Mouse (Mus musculus): ENCODE results near the gene Syt14.

Syt14 gene

DNA sequence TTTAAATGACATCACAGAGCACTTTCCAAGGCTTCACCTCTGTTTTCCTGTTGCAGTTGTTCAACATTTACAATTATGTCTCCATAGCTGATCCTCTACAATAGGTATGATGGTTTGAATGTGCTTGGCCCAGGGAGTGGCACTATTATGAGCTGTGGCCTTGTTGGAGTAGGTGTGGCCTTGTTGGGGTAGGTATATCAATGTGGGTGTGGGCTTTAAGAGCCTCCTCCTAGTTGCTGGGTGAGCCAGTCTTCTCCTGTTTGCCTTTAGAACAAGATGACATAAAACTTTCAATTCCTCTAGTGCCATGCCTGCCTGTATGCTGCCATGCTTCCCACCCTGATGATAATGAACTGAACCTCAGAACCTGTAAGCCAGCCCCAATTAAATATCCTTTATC lies 42.1 kb downstream of the Syt14 start:
- in situ Hi-C loops (cut with MboI, MseI), result no loop called here

DNA sequence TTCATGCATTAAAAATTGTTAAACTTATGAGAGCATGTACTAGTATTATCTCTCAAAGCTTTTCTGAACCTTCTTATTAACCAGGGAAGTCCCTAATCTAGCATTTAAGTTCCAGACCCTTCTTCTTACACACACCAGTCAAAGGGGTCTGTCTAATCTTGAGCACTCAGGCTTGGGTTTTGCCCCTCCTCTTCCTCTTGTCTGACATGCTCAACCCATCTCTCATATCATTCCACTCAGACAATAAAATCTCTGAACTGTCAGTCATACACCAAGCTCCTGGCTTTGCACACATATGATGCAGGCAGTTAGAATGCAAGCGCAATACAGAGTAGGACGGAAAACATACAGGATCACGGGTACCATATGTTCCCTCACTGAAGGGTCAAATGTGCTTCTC lies 48.4 kb downstream of the Syt14 start:
- in situ Hi-C loops (cut with MboI, MseI), result loop anchor here (5.0 kb wide), 1 partner anchor 95 kb away; no protein-coding TSS in a partner anchor

DNA sequence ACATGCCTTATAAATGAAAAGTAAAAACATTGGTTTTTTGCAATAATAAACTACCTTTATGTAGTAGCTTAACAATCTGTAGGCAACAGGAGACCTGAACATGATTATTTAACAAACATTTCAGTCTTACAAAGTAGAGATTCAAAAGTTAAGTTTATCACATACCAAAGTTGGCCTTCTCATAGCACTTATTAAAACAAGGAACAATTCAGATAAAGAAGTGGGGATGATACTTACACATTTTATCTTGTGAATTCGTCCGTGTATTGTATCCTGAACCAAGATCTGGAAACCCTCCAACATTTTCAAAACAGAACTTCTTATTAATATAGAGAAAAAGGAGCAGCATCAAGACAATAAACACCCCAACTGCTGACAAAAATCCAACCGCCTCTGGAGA lies 49.1 kb downstream of the Syt14 start:
- in situ Hi-C loops (cut with MboI, MseI), result loop anchor here (5.0 kb wide), 1 partner anchor 94 kb away; no protein-coding TSS in a partner anchor

DNA sequence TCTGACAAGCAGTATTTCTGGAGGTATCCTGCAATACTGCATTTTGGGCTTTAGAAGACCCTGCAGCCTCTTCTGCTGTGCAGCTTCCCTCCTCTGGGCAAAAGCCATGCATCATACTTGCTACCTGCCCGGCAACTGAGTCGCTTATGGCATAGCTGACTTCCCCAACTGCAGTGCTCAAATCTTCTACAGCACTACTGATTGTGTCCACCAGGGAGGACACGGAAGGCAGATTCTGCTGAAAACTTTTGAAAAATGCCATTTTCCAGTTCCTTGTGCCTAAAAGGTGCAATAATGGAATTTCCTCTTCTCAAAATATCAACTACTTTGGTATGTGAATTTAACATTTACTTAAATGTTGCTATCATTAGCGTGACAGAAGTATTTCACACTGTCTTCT lies 51.2 kb downstream of the Syt14 start:
- in situ Hi-C loops (cut with MboI, MseI), result no loop called here

DNA sequence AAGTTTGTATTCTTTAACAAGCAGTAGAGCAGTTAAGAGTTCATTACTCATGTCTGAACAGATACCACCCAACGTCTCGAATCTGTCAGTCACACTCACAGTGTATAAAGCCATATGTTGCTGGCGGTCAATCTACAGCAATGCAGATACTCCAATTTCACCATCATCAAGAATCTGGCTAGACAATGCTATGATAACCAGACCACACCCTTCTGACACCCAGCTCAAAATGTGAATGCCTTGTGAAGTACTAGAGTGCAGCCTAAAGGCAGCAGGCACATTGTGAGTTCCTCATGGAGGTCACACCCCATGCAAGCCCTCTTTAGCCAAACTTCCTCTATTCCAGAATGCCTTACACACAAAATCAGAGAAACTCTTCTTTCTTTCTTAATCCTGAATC lies 53.9 kb downstream of the Syt14 start:
- in situ Hi-C loops (cut with MboI, MseI), result no loop called here

DNA sequence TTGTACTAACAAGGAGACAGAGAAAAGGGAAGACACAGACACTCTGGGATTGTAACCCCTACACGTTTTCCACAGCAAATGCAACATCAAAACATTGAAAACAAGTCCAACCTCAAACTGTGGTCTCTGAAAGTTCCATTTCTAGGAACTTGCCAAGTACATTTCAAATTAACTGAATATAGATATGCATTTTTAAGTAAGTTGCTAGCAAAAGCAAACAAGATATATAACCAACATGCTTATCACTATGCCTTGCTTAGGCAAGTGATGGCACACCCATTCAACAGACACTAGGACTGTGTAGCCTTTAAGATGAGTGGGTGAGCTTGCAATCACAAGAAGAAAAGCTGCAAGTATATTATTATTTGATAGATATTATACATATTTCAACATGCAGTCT lies 54.5 kb downstream of the Syt14 start:
- in situ Hi-C loops (cut with MboI, MseI), result no loop called here

DNA sequence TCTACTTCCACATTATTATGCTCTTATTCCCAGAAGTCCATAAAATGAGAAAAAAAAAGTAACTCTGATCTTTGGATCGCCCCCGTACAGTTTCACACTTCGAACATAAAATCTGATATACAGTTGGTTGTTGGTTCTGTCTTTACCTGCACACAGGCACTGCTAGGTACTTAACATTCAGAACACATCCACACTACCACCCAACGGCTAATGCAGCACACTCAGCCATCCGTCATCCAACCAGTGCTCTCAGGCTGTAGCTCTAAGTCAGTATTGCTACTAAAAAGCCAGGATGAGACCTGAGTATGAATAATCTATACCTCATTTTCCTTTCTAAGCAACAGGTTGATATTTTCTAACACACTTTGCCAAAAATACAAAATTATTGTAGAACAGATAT lies 73.3 kb downstream of the Syt14 start:
- in situ Hi-C loops (cut with MboI, MseI), result no loop called here

DNA sequence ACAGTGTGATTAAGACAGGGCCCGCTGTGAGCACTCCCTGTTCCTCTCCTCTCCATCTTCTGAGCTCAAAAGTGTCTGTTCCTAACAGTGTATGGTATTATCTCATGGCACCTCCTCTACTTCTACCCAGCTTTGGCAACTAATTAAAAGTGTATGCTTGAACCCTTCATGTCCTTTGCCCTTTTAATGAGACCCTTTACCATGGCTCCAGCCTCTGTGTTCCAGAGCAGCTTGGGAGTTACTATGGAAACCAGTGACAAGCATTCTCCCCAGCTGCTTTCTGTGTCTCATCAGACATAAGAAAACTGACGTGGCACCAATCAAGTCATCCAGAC lies 87.8 kb downstream of the Syt14 start:
- in situ Hi-C loops (cut with MboI, MseI), result no loop called here

DNA sequence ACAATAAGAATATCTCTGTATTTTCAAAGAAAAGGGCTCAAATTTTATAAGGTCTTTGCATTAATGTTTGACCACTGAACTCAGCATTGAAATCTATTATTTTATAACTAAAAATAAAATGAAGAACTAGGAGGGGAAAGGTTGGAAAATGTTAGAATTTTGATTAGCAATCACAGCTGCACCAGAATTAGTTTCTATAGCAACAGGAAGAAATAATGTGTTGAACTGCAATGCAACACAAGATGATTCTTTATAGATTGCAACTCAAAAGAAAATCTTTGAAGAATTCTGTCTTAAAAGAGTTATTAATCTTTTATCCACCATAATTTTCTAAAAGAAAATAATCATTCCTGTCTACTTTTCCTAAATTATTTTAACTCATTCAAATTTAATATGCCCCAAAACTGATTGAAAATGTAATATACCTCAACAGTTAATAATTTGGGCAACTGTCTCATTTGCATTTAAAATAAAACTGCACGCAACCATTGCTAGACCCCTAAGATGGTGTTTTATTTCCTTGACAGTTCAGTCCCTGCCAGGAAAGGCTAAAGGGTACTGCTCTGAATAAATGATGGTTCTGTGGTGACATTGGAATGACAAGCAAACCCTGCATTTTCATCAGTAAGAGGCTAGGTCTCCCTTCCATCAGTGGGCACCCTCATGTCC lies 88.3 kb downstream of the Syt14 start:
- in situ Hi-C loops (cut with MboI, MseI), result no loop called here

DNA sequence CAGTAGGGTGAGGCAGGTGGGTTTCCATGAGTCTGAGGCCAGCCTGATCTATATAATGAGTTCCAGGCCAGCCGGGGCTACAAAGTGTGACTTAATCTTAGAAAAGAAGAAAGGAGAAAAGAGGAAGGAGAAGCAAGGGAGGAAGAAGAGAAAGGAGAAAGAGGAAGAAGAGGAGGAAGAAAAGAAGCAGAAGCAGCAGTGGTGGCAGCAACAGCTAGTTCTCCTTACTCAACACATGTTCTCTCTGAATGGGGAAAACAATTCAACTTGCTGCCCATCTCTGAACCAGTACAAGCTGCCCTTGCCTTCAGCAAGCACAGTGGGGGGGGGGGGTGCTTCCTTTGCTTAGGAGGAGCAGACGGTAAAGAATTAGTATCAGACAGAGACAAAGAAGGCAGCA lies 96.5 kb downstream of the Syt14 start:
- in situ Hi-C loops (cut with MboI, MseI), result no loop called here

DNA sequence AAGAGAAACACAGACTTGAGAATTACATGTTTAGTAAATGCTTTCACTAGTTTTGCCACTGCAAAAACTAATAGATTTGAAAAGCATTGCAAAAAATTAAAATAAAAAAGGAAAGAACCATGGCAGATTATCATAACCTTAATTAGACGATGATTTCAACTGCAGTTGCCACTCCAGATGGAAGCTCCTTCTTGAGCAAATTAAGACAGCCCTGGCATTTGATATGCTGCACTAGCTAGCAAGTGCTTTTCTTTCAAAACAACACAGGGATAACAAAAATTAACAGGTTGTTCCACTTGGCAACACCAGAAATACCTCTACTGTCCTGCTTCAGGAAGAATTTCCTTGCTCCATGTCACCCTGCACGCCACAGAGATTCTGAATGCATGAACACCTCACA lies 97.6 kb downstream of the Syt14 start:
- in situ Hi-C loops (cut with MboI, MseI), result no loop called here

DNA sequence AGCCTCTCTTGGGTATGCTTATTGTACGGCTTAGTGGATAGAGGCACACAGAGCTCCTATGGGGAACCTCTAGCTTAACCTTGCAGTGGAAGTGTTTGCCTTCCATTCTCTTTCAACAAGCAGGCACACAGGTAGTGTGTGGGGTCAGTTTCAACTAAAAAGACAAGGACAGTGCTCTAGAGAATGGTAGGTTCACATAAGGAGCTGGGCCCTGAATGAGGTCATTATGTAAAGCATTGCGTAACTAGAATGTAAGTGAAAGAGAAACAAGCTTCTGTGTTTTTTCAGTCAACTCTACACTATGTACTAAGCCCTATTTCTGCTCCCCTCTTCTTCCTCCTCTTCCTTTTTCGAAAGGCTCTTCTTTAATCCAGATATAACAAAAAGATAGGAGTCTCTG lies 103.8 kb downstream of the Syt14 start:
- in situ Hi-C loops (cut with MboI, MseI), result no loop called here

DNA sequence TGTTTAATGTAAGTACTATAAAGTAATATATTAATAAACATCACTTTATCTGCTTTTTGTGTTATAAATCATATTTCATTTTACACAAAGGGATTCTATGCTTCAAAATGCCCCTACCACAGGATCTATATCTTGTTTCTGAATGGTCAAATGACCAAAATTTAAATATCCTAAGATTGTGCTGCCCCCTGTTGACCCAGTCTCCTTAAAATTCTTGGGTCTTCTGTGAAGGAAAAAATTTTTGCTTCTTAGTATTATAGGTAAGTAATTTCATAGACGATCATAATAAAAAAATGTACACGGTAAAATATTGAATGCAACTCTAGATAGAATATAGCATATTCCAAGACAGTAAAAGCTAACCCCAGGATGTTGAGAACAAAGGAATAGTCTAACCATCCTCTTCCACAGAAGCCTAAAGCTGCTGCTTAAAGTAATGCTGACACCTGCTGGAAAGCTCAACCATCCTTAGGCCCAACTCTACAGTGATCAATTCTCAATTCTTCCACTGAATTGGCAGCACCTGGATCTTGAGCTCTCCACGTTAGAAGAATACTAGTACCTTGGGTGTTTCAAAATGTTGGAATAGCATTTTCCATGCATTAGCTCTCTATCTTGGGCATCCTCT lies 123.4 kb downstream of the Syt14 start:
- in situ Hi-C loops (cut with MboI, MseI), result no loop called here

DNA sequence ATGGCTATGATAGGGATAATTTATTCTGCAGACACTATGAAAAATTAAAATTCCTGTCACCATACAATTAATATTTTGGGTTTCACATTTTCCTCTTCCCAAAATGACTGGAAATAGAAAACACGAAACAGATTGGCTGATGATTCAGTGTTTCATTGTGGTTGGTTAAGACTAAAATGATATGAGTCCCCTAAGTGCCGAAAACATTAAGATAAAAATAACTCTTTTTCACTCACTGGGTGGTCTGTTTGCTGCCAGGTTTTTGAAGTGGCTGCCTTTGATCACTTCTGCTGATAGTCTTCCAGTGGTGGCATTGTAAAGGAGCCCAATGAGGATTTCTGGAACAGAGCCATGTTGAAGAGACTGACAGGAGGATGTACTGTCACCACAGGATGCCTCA lies 134.1 kb downstream of the Syt14 start:
- in situ Hi-C loops (cut with MboI, MseI), result no loop called here

DNA sequence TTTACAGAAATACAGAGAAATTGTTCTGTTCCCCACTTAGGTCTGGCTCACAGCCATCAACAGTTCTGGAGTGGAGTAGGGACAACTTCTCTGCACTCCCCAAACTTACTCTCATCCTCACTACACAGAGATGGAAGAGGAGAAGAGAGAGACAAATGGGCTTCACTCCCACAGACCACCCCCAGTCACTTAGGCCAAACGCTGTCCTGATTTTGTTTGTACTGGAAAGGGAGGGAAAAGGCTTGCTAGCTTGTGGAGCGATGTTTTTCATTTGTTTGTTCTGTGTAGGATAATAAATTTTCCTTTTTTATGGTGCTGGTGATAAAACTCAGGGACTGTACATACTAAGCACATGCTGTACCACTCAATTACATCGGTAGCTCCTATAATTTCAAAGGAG lies 134.7 kb downstream of the Syt14 start:
- in situ Hi-C loops (cut with MboI, MseI), result no loop called here

DNA sequence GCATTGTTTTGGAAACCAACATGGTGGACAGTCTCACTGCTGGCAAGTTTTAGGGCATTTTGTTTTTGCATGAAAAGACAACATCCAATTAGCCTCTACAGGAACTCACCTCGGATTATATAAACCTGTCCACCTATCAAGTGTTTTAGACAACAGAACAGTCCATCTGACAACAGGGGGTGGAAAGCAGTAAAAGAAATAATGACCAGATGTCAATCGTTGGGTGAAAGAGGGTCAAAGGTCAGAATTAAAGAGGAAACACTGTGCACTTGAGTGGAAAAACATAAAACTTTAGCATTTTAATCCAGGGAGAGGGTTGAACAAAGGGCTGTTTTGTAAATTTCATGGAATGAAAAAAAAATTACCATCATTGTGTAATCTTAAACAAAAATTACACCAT lies 136.8 kb downstream of the Syt14 start:
- in situ Hi-C loops (cut with MboI, MseI), result loop anchor here (10.0 kb wide), 1 partner anchor 384 kb away; no protein-coding TSS in a partner anchor

DNA sequence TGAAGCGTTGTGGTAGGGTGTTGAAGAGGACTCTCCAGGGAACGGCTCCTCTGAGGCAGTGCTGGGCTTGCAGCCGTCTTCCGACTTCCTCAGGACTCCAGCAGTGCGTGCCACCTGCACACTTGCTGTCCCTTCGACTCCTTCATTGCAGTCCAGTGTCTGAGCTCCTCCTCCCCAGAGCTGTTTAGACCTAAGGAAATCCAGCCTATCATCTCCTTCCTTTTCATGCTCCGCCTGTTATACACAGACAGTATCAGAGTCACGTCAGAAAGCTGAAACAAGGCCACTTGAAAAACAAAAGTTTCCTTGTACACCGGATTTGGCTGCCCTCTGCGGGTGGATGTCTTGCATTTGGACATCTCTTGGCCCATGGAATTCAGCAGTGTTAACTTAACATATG lies 138.4 kb downstream of the Syt14 start:
- in situ Hi-C loops (cut with MboI, MseI), result loop anchor here (10.0 kb wide), 1 partner anchor 382 kb away; no protein-coding TSS in a partner anchor

DNA sequence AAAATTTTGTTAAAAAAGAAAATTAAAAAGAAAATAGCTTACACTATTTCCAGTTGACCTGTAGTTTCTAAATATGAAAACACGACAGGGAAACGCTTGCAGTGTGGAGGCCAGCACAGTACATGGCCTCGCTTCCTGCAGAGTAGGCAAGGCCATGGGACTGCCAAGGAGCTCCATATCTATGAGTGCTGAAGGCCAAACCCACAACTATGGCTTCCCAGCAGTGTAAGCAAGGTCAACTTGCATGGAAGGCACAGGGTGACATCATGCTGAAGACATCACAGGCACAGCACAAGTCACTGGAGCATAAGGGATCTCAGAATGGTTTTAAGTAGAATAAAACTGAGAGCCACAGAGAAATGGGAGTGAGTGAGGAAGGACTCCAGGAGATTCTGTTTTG lies 139.5 kb downstream of the Syt14 start:
- in situ Hi-C loops (cut with MboI, MseI), result loop anchor here (10.0 kb wide), 1 partner anchor 381 kb away; no protein-coding TSS in a partner anchor

DNA sequence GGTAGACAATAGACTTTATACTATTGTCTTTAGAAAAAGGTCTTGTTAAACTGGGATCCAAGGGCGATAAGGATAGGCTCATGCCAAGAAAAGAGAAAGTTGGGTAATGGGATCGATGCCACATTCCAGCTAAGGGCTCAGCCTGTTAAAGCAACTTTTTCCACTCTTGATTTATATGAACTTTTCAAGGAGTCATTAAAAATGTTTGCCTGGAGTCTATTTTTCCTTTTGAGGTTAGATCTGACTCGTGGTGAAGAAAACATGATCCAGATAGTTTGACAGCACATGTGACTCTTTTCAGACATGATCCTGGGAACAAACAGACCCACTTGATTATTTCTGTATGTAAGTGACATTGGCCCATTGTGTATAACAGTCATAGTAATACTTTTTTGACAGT lies 144.9 kb downstream of the Syt14 start:
- in situ Hi-C loops (cut with MboI, MseI), result loop anchor here (5.0 to 10.0 kb wide), 2 partner anchors 97 to 376 kb away; no protein-coding TSS in a partner anchor

DNA sequence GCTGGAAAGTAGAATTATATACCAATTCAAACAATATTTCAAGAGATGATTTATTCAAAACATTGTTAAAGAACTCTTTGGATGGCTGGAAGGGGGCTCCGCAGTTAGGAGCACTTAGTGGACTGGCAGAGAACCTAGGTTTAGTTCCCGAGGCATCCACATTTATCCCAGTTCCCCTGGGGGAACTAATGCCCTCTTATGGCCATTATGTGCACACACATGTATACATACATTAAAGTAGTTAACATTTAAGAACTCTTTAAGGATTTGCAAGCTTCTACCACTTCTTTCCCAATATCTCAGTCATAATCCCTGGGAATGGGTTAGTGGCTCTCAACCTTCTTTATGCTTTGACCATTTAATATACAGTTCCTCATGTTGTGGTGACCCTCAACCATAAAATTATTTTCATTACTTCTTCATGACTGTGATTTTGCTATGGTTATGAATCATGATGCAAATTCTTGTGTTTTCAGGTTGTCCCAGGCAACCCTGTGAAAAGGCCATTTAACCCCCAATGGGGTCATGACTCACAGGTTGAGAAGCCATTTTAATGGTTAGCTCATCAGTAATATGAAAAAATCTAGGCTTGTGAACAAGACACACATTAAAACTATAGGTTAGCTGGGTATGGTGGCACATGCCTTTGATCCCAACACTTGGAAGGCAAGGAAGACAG lies 152.8 kb downstream of the Syt14 start:
- in situ Hi-C loops (cut with MboI, MseI), result no loop called here

DNA sequence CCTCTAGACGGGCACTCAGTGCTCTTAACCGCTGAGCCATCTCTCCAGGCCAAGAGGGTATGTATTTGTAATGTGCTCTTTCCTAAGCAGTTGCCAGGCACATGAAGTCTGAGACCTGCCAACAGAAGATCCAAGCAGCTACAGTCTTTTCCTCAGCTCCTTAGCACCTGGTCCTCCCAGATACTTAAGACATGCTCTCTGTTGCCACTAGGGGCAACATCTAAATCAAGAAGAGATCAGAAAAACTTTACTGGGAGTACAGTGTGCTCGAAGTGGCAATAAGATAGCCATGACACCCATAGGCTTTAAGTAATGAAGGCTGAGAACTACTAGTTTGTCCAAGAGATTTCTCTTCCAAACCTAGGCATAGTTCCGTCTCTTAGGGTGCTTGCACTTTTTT lies 155.4 kb downstream of the Syt14 start:
- in situ Hi-C loops (cut with MboI, MseI), result no loop called here

DNA sequence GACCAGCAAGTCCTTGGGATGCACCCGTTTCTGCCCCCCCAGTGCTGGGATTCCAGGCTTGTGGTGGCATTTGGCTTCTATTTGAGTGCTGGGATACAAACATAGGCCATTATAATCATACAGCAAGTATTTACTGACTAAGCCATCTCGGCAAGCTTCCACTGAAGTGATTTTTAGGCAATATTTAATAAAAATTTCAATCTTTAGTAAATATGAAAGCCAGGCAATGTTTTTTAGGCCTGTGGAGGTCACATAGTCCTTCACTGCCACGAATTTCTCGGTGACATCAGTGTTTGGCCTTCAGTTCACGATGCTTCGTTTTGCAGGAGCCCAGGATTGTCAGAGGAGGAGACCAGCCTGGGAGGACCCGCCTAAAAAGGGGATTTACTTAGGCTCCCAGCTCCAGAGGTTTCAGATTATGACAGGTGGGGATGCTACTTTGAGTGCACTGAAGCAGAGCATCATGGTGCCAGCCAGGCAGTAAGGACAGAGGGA lies 156.4 kb downstream of the Syt14 start:
- in situ Hi-C loops (cut with MboI, MseI), result no loop called here

DNA sequence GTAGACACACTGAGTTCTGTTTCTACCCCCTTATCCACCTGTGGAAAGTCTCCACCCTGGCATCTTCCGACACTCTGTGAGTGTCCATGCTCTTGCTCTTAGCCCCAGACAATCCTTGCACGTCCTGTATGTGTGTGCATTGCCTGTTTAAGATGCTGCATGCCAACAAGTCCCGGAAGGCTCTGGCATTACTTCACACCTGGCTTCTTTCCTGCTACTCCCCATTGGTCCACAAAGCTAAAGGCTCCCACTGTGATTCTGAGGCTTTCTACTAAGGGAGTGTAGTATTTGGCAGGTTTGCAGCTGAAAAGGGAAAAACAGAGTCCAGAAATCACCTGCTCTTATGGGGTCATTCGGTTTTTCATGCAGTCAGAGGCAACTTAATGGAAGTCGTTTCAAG lies 162.7 kb downstream of the Syt14 start:
- in situ Hi-C loops (cut with MboI, MseI), result no loop called here

All from T-helper 1 cell (primary cell).